Mouse (Mus musculus) thymus, postnatal 10 days (tissue): ENCODE measurements around the gene Vmn1r166.
"Not testable (repeated sequence)": the region's sequence is repeated elsewhere in the genome, so short reads cannot be mapped to it uniquely, and the experiment has no call there.

Experiments
- DNase-seq, 2 experiments: peaks; one replicate each; pipeline ENCODE4 v3.0.0; 2021; ENCODE audit warnings: low spot score in 2 of 2

The Vmn1r166 gene

DNA sequence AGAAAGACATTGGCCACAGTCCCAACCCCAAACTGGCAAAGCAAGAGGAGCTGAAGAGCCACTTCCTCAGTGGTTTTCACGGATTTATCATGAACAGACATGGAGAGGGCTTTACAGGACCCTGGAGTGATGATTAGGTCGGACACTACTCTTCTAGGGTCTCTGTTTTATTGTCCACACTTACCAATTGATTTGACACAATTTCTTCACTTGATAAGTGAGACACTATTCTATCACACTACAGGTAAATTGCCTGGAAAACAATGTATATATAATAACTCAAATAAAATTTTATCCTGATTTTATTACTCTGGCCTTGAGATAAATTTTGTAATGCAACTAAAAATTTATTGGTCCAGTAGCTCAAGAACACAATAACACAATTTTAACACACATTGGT lies at the start of gene Vmn1r166:
Gene Vmn1r166 (minus strand): TSS at position 101 of the 400 bp plus-strand sequence.
- not testable (repeated sequence) for DNase-seq

GRCm38 (mm10) chr7:23300892-23301291 lies 49.4 kb upstream of the Vmn1r166 start, which contains the start of gene Nlrp4e:
Gene Nlrp4e, plus strand, starts transcription at chr7:23301192.
- DNase-seq = not testable (repeated sequence)

DNA sequence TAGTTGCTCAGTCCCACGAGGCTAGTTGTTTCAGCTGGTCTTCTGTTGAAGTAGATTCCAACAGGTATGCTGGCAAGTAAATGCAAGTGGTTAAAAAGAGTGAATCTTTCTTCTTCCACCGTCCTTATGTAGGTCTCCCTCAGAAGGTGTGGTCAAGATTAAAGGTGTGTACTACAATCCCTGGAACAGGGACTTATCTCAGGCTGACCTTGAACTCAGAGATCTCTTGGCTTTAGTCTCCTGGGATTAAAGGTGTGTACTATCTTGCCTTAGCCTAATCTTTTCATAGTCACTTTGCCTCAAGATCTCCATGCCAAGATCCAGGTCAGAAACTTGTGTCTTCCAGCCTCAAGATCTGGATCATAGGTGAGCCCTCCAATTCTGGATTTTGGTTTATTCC lies 27.3 kb upstream of the Vmn1r166 start, which contains the start of gene Gm6902:
Gene Gm6902 (minus strand): TSS at position 101 of the 400 bp plus-strand sequence.
- not testable (repeated sequence) for DNase-seq

DNA sequence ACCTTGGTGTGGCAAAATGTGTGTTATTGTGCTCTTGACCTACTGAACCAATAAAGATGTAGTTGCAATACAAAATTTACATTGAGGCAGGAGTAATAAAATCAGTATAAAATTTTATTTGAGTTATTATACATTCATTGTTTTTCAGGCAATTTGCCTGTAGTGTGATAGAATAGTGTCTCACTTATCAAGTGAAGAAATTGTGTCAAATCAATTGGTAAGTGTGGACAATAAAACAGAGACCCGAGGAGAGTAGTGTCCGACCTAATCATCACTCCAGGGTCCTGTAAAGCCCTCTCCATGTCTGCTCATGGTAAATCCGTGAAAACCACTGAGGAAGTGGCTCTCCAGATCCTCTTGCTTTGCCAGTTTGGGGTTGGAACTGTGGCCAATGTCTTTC lies 34.5 kb downstream of the Vmn1r166 start, which contains the start of gene Vmn1r165:
Gene Vmn1r165 (plus strand): TSS at position 301 of the 400 bp plus-strand sequence.
- not testable (repeated sequence) for DNase-seq
